Comparison of ENCODE assay signal across 32 mouse cellular contexts in the genomic region with DNA sequence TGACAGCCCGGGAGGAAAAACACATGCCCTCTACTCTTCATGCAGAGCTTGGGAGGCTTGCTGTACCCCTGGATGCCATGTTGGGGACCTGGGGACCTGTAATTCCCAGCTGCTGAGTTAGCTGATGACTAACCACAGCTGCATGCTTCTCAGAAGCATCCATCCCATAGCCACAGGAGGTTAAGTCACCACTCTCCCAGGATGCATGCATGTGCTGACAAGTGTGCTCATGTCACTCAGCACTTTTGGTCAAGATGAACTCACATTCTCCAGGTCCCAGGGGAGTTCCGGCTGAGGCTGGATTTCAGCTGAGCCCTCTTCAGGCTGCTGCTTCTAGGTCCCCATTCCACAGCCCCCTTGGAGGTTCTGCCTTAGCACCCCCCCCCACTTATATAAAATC.
A peak's percentile ranks its signal among the peaks of the same experiment; 100 is the strongest.
DNase-seq lines count a peak whose midpoint lies in the region; ATAC-seq and TF ChIP-seq lines count a peak whose summit lies in the region.
"Had no signal": no experiment of that assay in that cellular context is flagged by ENCODE, and none has a peak within 500 bp of the region (broad histone marks: within the 10 kb centered on the region; RNA-seq: fewer than 3 reads in every experiment).

No protein-coding gene starts in this region.

- no peak overlapping the region for H3K4me3 ChIP-seq in embryonic facial prominence, embryonic 12.5 days
- no peak overlapping the region for H3K4me3 ChIP-seq in embryonic facial prominence, embryonic 10.5 days
- no peak overlapping the region for H3K4me3 ChIP-seq in heart, postnatal 0 days (ENCODE audit: low read depth, low read length)
- no peak overlapping the region for H3K4me3 ChIP-seq in heart, adult 2 months
- H3K4me3 ChIP-seq in embryonic facial prominence, embryonic 15.5 days (replicated peaks), result no peak overlapping the region
- H3K4me3 ChIP-seq in cerebellum, adult 2 months (replicated peaks; ENCODE audit: insufficient read depth, low read depth, low read length), result no peak overlapping the region
- H3K4me3 ChIP-seq: erythroblast, embryonic 14.5 days; heart, embryonic 15.5 days; hindbrain, embryonic 12.5 days; intestine, embryonic 15.5 days; liver, embryonic 15.5 days; midbrain, embryonic 10.5 days; midbrain, embryonic 15.5 days had no signal

- peak; percentile 69; the same call in 1 of the 2 replicates for ATAC-seq in embryonic facial prominence, embryonic 12.5 days (ENCODE audit: insufficient number of reproducible peaks, insufficient read depth, low FRiP score, low TSS enrichment)
- ATAC-seq in heart, postnatal 0 days (ENCODE audit: insufficient read depth, low read depth), result peak; percentile 52; the same call in 1 of the 2 replicates
- ATAC-seq in embryonic facial prominence, embryonic 15.5 days (ENCODE audit: insufficient number of reproducible peaks, low FRiP score, low TSS enrichment, low read depth), result peak; percentile 69; the same call in 1 of the 2 replicates
- ATAC-seq: forebrain, embryonic 16.5 days; hindbrain, postnatal 0 days; intestine, embryonic 15.5 days; midbrain, embryonic 15.5 days had no signal

- H3K9me3 ChIP-seq in embryonic facial prominence, embryonic 12.5 days, result no peaks in the 10 kb centered on the region
- no peaks in the 10 kb centered on the region for H3K9me3 ChIP-seq in embryonic facial prominence, embryonic 10.5 days
- H3K9me3 ChIP-seq in heart, postnatal 0 days (replicated peaks; ENCODE audit: control insufficient read depth, low read length), result no peaks in the 10 kb centered on the region
- no peaks in the 10 kb centered on the region for H3K9me3 ChIP-seq in embryonic facial prominence, embryonic 15.5 days (replicated peaks)
- H3K9me3 ChIP-seq: heart, embryonic 15.5 days; hindbrain, embryonic 12.5 days; intestine, embryonic 15.5 days; liver, embryonic 15.5 days; midbrain, embryonic 10.5 days; midbrain, embryonic 15.5 days had no signal

- no peak for TF ChIP-seq CTCF in heart, postnatal 0 days (IDR thresholded peaks at IDR 0.05; ENCODE audit: low read depth)
- no peak for TF ChIP-seq CTCF in heart, adult 2 months (IDR thresholded peaks at IDR 0.05)
- no peak for TF ChIP-seq CTCF in cerebellum, adult 2 months (IDR thresholded peaks at IDR 0.05; ENCODE audit: borderline replicate concordance, insufficient read depth, low read depth, low read length)

- no peak overlapping the region for H3K27ac ChIP-seq in embryonic facial prominence, embryonic 12.5 days
- no peak overlapping the region for H3K27ac ChIP-seq in embryonic facial prominence, embryonic 10.5 days (replicated peaks)
- no peak overlapping the region for H3K27ac ChIP-seq in heart, postnatal 0 days (ENCODE audit: low read depth)
- no peak overlapping the region for H3K27ac ChIP-seq in heart, adult 2 months
- H3K27ac ChIP-seq in embryonic facial prominence, embryonic 15.5 days (replicated peaks), result no peak overlapping the region
- no peak overlapping the region for H3K27ac ChIP-seq in cerebellum, adult 2 months (ENCODE audit: insufficient read depth, low read length)
- H3K27ac ChIP-seq: heart, embryonic 15.5 days; hindbrain, embryonic 12.5 days; hindbrain, postnatal 0 days; intestine, embryonic 15.5 days; kidney, postnatal 0 days; liver, embryonic 15.5 days; midbrain, embryonic 10.5 days; midbrain, embryonic 15.5 days had no signal

- no peaks in the 10 kb centered on the region for H3K36me3 ChIP-seq in embryonic facial prominence, embryonic 12.5 days
- no peaks in the 10 kb centered on the region for H3K36me3 ChIP-seq in embryonic facial prominence, embryonic 10.5 days (replicated peaks)
- no peaks in the 10 kb centered on the region for H3K36me3 ChIP-seq in heart, postnatal 0 days (replicated peaks; ENCODE audit: control insufficient read depth, insufficient read depth, low read length)
- no peaks in the 10 kb centered on the region for H3K36me3 ChIP-seq in heart, adult 2 months (ENCODE audit: control insufficient read depth, insufficient read depth, low read length)
- H3K36me3 ChIP-seq in embryonic facial prominence, embryonic 15.5 days, result no peaks in the 10 kb centered on the region
- H3K36me3 ChIP-seq: heart, embryonic 15.5 days; hindbrain, embryonic 12.5 days; intestine, embryonic 15.5 days; liver, embryonic 15.5 days; midbrain, embryonic 10.5 days; midbrain, embryonic 15.5 days had no signal

- intact Hi-C loops in heart, adult 2 months (cut with DNase I), result no loop called here
- intact Hi-C loops in gastrocnemius, postnatal 14 days (cut with DNase I; ENCODE audit: low total_unique reads), result no loop called here

- no peak overlapping the region for H3K4me2 ChIP-seq in embryonic facial prominence, embryonic 12.5 days (replicated peaks)
- no peak overlapping the region for H3K4me2 ChIP-seq in heart, postnatal 0 days (ENCODE audit: low read depth, low read length)
- H3K4me2 ChIP-seq in embryonic facial prominence, embryonic 15.5 days (replicated peaks), result no peak overlapping the region
- H3K4me2 ChIP-seq: heart, embryonic 15.5 days; hindbrain, embryonic 12.5 days; intestine, embryonic 15.5 days; liver, embryonic 15.5 days; lung, embryonic 14.5 days; midbrain, embryonic 15.5 days had no signal

- DNase-seq in embryonic facial prominence, embryonic 10.5 days (ENCODE audit: low spot score), result no peak
- peak; percentile 32 for DNase-seq in heart, postnatal 0 days (ENCODE audit: low spot score)
- DNase-seq in heart, adult 2 months, result no peak
- DNase-seq in 3T3-L1 (ENCODE audit: low read depth, low spot score), result peak; percentile 70
- no peak for DNase-seq in cerebellum, adult 2 months
- DNase-seq in gastrocnemius, postnatal 14 days, result no peak
- DNase-seq: adrenal gland, adult 8-10 months; B cell, adult 2 months; cerebellum, adult 8-10 months; cerebellum, postnatal 25 days; kidney, adult 2 months; kidney, postnatal 4 days; layer of hippocampus, postnatal 36 days; lung, embryonic 14.5 days; lung, postnatal 14 days; right cerebral cortex, postnatal 25 days; spleen, adult 18-20 months; thymus, adult 2 months; thymus, postnatal 4 days had no signal

- WGBS in embryonic facial prominence, embryonic 12.5 days, result 79% methylated on average over 2 of the region's 2 CpGs
- 78% methylated on average over 2 of the region's 2 CpGs for WGBS in embryonic facial prominence, embryonic 10.5 days
- 62% methylated on average over 2 of the region's 2 CpGs for WGBS in heart, postnatal 0 days
- 78% methylated on average over 2 of the region's 2 CpGs for WGBS in heart, adult 2 months
- 79% methylated on average over 2 of the region's 2 CpGs for WGBS in embryonic facial prominence, embryonic 15.5 days
- WGBS in cerebellum, adult 2 months, result 93% methylated on average over 2 of the region's 2 CpGs

- TF ChIP-seq EP300 in heart, postnatal 0 days (IDR thresholded peaks at IDR 0.05; ENCODE audit: low read depth), result no peak
- no peak for TF ChIP-seq EP300 in heart, adult 2 months (IDR thresholded peaks at IDR 0.05; ENCODE audit: insufficient read depth, low read depth, low read length)

- no peak for TF ChIP-seq POLR2A in heart, adult 2 months (IDR thresholded peaks at IDR 0.05; ENCODE audit: insufficient read depth, low read depth, low read length)
- no peak for TF ChIP-seq POLR2A in cerebellum, adult 2 months (IDR thresholded peaks at IDR 0.05; ENCODE audit: borderline replicate concordance, insufficient read depth, low read length)

- peaks cover 7% of the 10 kb centered on the region; the same call in 1 of the 2 replicates for H3K4me1 ChIP-seq in embryonic facial prominence, embryonic 12.5 days
- peaks cover 19% of the 10 kb centered on the region for H3K4me1 ChIP-seq in embryonic facial prominence, embryonic 10.5 days
- peaks cover 4% of the 10 kb centered on the region; the same call in 1 of the 2 replicates for H3K4me1 ChIP-seq in heart, postnatal 0 days (ENCODE audit: control insufficient read depth, insufficient read depth)
- H3K4me1 ChIP-seq in heart, adult 2 months (ENCODE audit: control insufficient read depth, insufficient read depth, low read length), result peaks cover 1% of the 10 kb centered on the region
- H3K4me1 ChIP-seq in embryonic facial prominence, embryonic 15.5 days, result peaks cover 3% of the 10 kb centered on the region; the same call in 1 of the 2 replicates
- H3K4me1 ChIP-seq in cerebellum, adult 2 months (ENCODE audit: control insufficient read depth, insufficient read depth, low read length), result no peaks in the 10 kb centered on the region
- H3K4me1 ChIP-seq: hindbrain, embryonic 12.5 days; intestine, embryonic 15.5 days; liver, embryonic 15.5 days; midbrain, embryonic 15.5 days had no signal

- H3K79me2 ChIP-seq in heart, adult 2 months (replicated peaks; ENCODE audit: control insufficient read depth, insufficient read depth, low read length), result no peaks in the 10 kb centered on the region

- no peaks in the 10 kb centered on the region for H3K27me3 ChIP-seq in embryonic facial prominence, embryonic 12.5 days
- no peaks in the 10 kb centered on the region for H3K27me3 ChIP-seq in embryonic facial prominence, embryonic 10.5 days (replicated peaks; ENCODE audit: low read depth, poor library complexity, severe bottlenecking)
- H3K27me3 ChIP-seq in heart, postnatal 0 days (ENCODE audit: control insufficient read depth, insufficient read depth, low read length), result no peaks in the 10 kb centered on the region
- no peaks in the 10 kb centered on the region for H3K27me3 ChIP-seq in heart, adult 2 months (ENCODE audit: control insufficient read depth, insufficient read depth, low read length)
- no peaks in the 10 kb centered on the region for H3K27me3 ChIP-seq in embryonic facial prominence, embryonic 15.5 days
- H3K27me3 ChIP-seq in cerebellum, adult 2 months (ENCODE audit: control insufficient read depth, insufficient read depth, low read length), result no peaks in the 10 kb centered on the region
- H3K27me3 ChIP-seq: CH12.LX; heart, embryonic 15.5 days; hindbrain, embryonic 12.5 days; intestine, embryonic 15.5 days; liver, embryonic 15.5 days; midbrain, embryonic 15.5 days had no signal

- no peak overlapping the region for H3K9ac ChIP-seq in embryonic facial prominence, embryonic 12.5 days
- H3K9ac ChIP-seq in heart, postnatal 0 days (replicated peaks; ENCODE audit: low read depth, low read length), result no peak overlapping the region
- H3K9ac ChIP-seq in heart, adult 2 months (ENCODE audit: low read depth, low read length), result no peak overlapping the region
- no peak overlapping the region for H3K9ac ChIP-seq in embryonic facial prominence, embryonic 15.5 days
- H3K9ac ChIP-seq: heart, embryonic 15.5 days; hindbrain, embryonic 12.5 days; intestine, embryonic 15.5 days; liver, embryonic 15.5 days; lung, embryonic 14.5 days; midbrain, embryonic 15.5 days had no signal

Comparison
In these comparisons a context has a peak if more than half of its experiments do, and no peak if none do; other contexts are left out.
1. DNase-seq: peak in heart, postnatal 0 days (single experiment) and 3T3-L1 (single experiment); none in embryonic facial prominence, embryonic 10.5 days (single experiment), heart, adult 2 months (0 of 2), cerebellum, adult 2 months (0 of 2) and gastrocnemius, postnatal 14 days (single experiment).
2. Peak in every context shown above with its lines, with median percentiles within 50 percentile points of each other: ATAC-seq.